Mouse (Mus musculus) ES-Bruce4 (cell line): Measurements from ENCODE around the gene Cpsf7.

Source experiments
- CTCF ChIP-seq: IDR thresholded peaks from one replicate; pipeline ENCODE4 v1.8.1; 2011; ENCODE audit warnings: low read depth, low read length
- POLR2A ChIP-seq: IDR thresholded peaks from one replicate; pipeline ENCODE4 v1.8.1; 2011; ENCODE audit warnings: low read length; ENCODE audit not compliant: insufficient read depth

DNA sequence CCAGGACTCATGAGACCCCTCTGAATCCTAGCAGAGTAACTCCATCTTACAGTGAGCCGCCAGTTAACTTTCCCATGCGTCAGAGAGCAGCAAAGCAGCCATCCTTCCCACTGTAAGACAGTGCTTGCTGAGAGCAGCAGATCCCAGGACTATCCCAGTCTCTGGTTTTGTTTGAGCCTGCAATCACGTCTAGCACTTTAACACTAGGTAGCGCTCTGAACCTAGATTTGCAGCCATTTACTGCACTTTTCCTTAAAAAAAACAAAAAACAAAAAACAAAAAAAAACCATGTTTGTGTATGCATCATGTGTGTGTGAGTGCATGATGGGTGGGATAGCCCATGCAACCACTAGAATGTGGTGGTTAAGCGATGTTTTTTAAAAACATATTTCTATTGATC, 35.0 kb downstream of the Cpsf7 start:
- TF ChIP-seq POLR2A (no peak), CTCF (no peak)
